Mouse (Mus musculus) thymus, adult 2 months (tissue): ENCODE data around the gene Zfp768.

Experiments
- CTCF ChIP-seq: fragments of 200-500 bp; IDR thresholded peaks from 2 replicates; pipeline ENCODE4 v1.5.1; 2012; ENCODE audit warnings: mild to moderate bottlenecking, control low read depth, low read length, moderate library complexity, borderline replicate concordance; ENCODE audit not compliant: control insufficient read depth, poor library complexity, insufficient read depth; ENCODE audit errors: extremely low read depth
- POLR2A ChIP-seq: fragments of 200-500 bp; IDR thresholded peaks from 2 replicates; pipeline ENCODE4 v1.6.1; 2012; ENCODE audit warnings: mild to moderate bottlenecking, low read length, control low read depth, moderate library complexity; ENCODE audit not compliant: control insufficient read depth, poor library complexity, insufficient read depth; ENCODE audit errors: extremely low read depth

DNA sequence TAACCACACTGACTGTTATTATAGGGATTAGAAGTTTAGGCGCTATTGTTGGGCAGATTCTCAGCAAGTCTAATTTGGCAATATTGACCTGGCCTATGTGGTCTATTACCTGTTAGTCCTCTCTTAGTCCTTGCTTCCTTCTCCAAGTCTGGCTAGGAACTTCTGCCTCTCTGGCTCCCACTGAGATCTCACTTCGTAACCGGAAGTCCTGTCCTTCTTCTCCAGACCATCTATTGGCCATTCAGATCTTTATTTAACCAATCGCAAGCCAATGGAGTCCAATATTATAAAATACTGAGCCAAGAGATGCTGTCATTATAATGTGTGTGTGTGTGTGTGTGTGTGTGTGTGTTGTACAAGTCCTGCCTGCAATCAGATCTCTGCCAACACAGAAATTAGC lies 18.8 kb upstream of the Zfp768 start:
- no peak for TF ChIP-seq CTCF
- TF ChIP-seq POLR2A: no peak
